Mouse (Mus musculus) intestine, postnatal 0 days (tissue): ENCODE measurements around the gene Cox10. TPM values are rescaled to one million over a fixed set of nuclear protein-coding genes. Genes with fewer than 3 reads are reported as not detected.

Experiments used
- ATAC-seq: fragments of 200-750 bp; cut with Nextera tagmentation; 2 replicates; pipeline ENCODE4 v1.8.0; 2017; ENCODE audit warnings: mild to moderate bottlenecking, moderate TSS enrichment, moderate library complexity
- H3K27ac ChIP-seq: fragments of 300-500 bp; sonication (generic); 2 replicates; pipeline ENCODE4 v1.5.1; 2014; ENCODE audit warnings: mild to moderate bottlenecking, low read depth, low read length, moderate library complexity
- H3K27me3 ChIP-seq: fragments of 300-500 bp; sonication (generic); replicated peaks from 2 replicates; pipeline ENCODE4 v1.6.1; 2014; ENCODE audit warnings: low read length, mixed read lengths; ENCODE audit not compliant: control insufficient read depth, insufficient read depth
- H3K36me3 ChIP-seq: fragments of 300-500 bp; sonication (generic); 2 replicates; pipeline ENCODE4 v1.6.1; 2014; ENCODE audit warnings: mild to moderate bottlenecking, moderate library complexity; ENCODE audit not compliant: control insufficient read depth, insufficient read depth
- H3K4me1 ChIP-seq: fragments of 300-500 bp; sonication (generic); replicated peaks from 2 replicates; pipeline ENCODE4 v1.6.1; 2014; ENCODE audit warnings: antibody characterized with exemption, low read length, mixed read lengths; ENCODE audit not compliant: control insufficient read depth, insufficient read depth
- H3K4me2 ChIP-seq: fragments of 300-500 bp; sonication (generic); replicated peaks from 2 replicates; pipeline ENCODE4 v1.6.1; 2014; ENCODE audit warnings: low read depth, mild to moderate bottlenecking, moderate library complexity
- H3K4me3 ChIP-seq: fragments of 300-500 bp; sonication (generic); 2 replicates; pipeline ENCODE4 v1.5.1; 2014; ENCODE audit warnings: low read depth, low read length
- H3K9ac ChIP-seq: fragments of 300-500 bp; sonication (generic); 2 replicates; pipeline ENCODE4 v1.6.1; 2014; ENCODE audit warnings: mild to moderate bottlenecking, low read depth, low read length
- H3K9me3 ChIP-seq: fragments of 300-500 bp; sonication (generic); 2 replicates; pipeline ENCODE4 v1.6.1; 2016; ENCODE audit warnings: mixed run types; ENCODE audit not compliant: control insufficient read depth
- CTCF ChIP-seq: sonication (generic); IDR thresholded peaks from 2 replicates; pipeline ENCODE4 v1.5.1; 2016; ENCODE audit warnings: low read depth, mild to moderate bottlenecking, control low read depth, antibody characterized with exemption, moderate library complexity
- WGBS: fragments of 180-500 bp; shearing (Covaris S2); extraction: QIAGEN DNeasy Blood & Tissue Kit; methylation state at CpG from one replicate; pipeline ENCODE4 v1.1.7; 2014; 5-methylcytosine and 5-hydroxymethylcytosine counted together
- polyA plus RNA-seq: library from polyadenylated mRNA; unstranded; fragments of >200 nt; fragmentation: Nextera tagmentation; extraction: Ambion mirVana; gene quantifications from 2 replicates; pipeline ENCODE4 v1.2.1, GENCODE M21; 2015

Cox10 gene
- polyA plus RNA-seq, 1 experiment from 2014 or later = 21.4 TPM

- ATAC-seq = no peak
- H3K4me1 ChIP-seq = no peaks in the 10 kb centered on the region
- H3K27ac ChIP-seq = no peak overlapping the region
- H3K4me2 ChIP-seq = no peak overlapping the region
- H3K4me3 ChIP-seq = no peak overlapping the region
- H3K9ac ChIP-seq = no peak overlapping the region
- no peaks in the 10 kb centered on the region for H3K27me3 ChIP-seq
- WGBS = 65% methylated on average over 3 of the region's 3 CpGs
- peaks cover 15% of the 10 kb centered on the region; the same call in 1 of the 2 replicates for H3K36me3 ChIP-seq
- no peaks in the 10 kb centered on the region for H3K9me3 ChIP-seq
- no peak for TF ChIP-seq CTCF
These were observed 110.8 kb downstream of the Cox10 start for GRCm38 (mm10) chr11:63968388-63969035.

GRCm38 (mm10) chr11:63967641-63968387 lies 111.5 kb downstream of the Cox10 start:
- no peaks in the 10 kb centered on the region for H3K9me3 ChIP-seq
- H3K9ac ChIP-seq = no peak overlapping the region
- no peaks in the 10 kb centered on the region for H3K4me1 ChIP-seq
- no peak overlapping the region for H3K27ac ChIP-seq
- no peak for TF ChIP-seq CTCF
- no peaks in the 10 kb centered on the region for H3K27me3 ChIP-seq
- H3K36me3 ChIP-seq = peaks cover 16% of the 10 kb centered on the region; the same call in 1 of the 2 replicates
- ATAC-seq = no peak
- H3K4me3 ChIP-seq = no peak overlapping the region
- WGBS = 76% methylated on average over 9 of the region's 9 CpGs
- no peak overlapping the region for H3K4me2 ChIP-seq

GRCm38 (mm10) chr11:63965437-63965836 lies 113.8 kb downstream of the Cox10 start:
- peaks cover 18% of the 10 kb centered on the region; the same call in 1 of the 2 replicates for H3K36me3 ChIP-seq

GRCm38 (mm10) chr11:63957207-63957606 lies 122.1 kb downstream of the Cox10 start:
- peak; percentile 76 for TF ChIP-seq CTCF
- Histone ChIP-seq H3K9me3 (no peaks in the 10 kb centered on the region), H3K4me2 (no peak overlapping the region), H3K36me3 (no peaks in the 10 kb centered on the region), H3K9ac (no peak overlapping the region), H3K27me3 (no peaks in the 10 kb centered on the region), H3K27ac (no peak overlapping the region), H3K4me3 (no peak overlapping the region), H3K4me1 (no peaks in the 10 kb centered on the region)
- WGBS = 36% methylated on average over 4 of the region's 4 CpGs
- ATAC-seq = 0 out of 2 replicates have a peak, but pooled peaks have one; percentile 40

More at GRCm38 (mm10) chr11:63965437-63965836, 113.8 kb downstream of the Cox10 start:
- Histone ChIP-seq H3K4me2 (no peak overlapping the region), H3K27ac (no peak overlapping the region), H3K9me3 (no peaks in the 10 kb centered on the region), H3K4me3 (no peak overlapping the region), H3K4me1 (no peaks in the 10 kb centered on the region), H3K27me3 (no peaks in the 10 kb centered on the region), H3K9ac (no peak overlapping the region)
- no peak for TF ChIP-seq CTCF
- WGBS = 59% methylated on average over 5 of the region's 5 CpGs
- no peak for ATAC-seq

DNA sequence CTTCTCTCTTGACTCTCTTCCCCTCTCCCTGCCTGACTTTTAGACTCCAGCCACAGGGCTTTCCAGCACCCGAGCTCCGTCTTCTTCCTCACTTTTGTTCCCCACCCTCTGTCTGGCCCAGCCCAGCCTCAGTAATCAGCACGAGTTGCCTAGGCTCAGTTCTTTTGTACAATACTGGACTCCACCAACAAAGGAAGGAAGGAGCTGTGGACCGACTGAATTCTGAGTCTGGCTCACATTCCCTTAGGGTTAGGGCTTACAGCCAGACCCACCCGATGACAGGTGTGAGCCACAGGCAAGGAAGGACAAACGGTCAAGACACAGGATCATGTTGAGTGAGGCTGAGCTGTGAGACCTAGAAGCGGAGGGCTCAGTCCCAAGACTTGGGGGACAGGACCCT lies 122.5 kb downstream of the Cox10 start:
- no peak overlapping the region for H3K4me2 ChIP-seq
- H3K9me3 ChIP-seq = no peaks in the 10 kb centered on the region
- no peak for ATAC-seq
- H3K4me3 ChIP-seq = no peak overlapping the region
- WGBS = 33% methylated on average over 7 of the region's 7 CpGs
- no peaks in the 10 kb centered on the region for H3K4me1 ChIP-seq
- H3K36me3 ChIP-seq = no peaks in the 10 kb centered on the region
- no peak overlapping the region for H3K27ac ChIP-seq
- no peak overlapping the region for H3K9ac ChIP-seq
- no peak for TF ChIP-seq CTCF
- no peaks in the 10 kb centered on the region for H3K27me3 ChIP-seq

DNA sequence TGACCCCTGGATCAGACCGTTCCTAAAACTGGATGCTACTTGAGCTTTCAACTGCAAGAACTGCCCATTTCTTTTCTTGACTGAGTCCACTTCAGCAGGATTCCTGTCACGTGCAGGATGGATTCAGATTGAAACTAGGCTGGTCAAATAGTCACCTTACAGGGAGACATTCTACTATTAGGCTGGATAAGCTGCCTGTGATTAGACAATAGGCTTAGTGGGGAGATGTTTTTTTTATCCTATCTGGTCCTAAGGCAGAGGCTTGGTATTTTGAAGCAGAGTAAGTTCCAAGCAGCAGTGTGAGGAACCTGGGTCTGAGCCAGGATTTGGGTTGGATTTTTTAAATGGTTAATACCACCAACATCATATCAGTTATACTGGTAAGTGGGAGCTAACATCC lies 125.4 kb downstream of the Cox10 start:
- Histone ChIP-seq H3K27me3 (no peaks in the 10 kb centered on the region), H3K4me2 (no peak overlapping the region), H3K9ac (no peak overlapping the region), H3K4me3 (no peak overlapping the region), H3K4me1 (no peaks in the 10 kb centered on the region), H3K27ac (no peak overlapping the region), H3K9me3 (no peaks in the 10 kb centered on the region), H3K36me3 (no peaks in the 10 kb centered on the region)
- TF ChIP-seq CTCF = no peak
- 80% methylated on average over 2 of the region's 2 CpGs for WGBS
- no peak for ATAC-seq
